Mouse (Mus musculus): Measurements from ENCODE around the gene Gm28043.
A peak's percentile ranks its signal among the peaks of the same experiment; 100 is the strongest.

DNA sequence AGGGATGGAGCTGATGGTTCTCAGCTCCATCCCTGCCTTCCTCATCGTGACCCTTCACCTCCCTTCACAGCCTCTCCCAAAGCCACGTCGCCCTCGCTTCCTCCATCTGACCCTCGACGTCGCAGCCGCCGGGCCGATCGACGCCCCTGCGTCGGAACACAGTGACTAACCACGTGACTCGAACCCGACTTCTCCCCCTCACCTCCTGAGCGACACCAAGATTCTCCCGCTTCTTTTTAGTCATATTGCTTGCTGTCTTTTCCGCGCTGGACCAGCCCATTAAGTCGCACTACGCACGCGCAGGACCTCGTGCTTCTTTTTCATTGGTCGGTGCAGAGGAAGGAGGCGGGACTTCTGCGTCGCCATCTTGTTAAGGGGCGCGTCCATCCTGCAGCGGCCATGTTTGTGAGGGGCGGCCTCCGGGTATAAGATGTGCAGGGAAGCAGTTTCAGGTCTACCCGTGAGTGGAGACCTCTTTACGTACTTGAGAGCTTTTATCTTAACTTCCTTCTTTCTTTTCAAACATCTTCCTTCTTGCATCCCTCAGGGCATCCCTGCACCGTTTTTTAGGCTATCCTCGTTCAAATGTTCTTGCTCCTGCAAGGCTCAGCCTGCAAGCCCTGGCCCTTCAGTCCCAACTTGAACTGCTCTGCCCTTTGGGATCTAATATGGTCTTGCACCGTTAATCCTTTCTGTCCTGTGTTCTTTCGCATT lies 102.2 kb downstream of the Gm28043 start, which contains the start of gene Ccdc167:
- no peak for TF ChIP-seq CTCF (IDR thresholded peaks at IDR 0.05; ENCODE audit: borderline replicate concordance, insufficient read depth, low read length)
- peak; percentile 60 for TF ChIP-seq POLR2A (IDR thresholded peaks at IDR 0.05; ENCODE audit: low read depth, low read length)

All from embryonic fibroblast, embryonic 13.5 days (primary cell).